Mouse (Mus musculus) liver, adult 2 months (tissue): ENCODE measurements at regions not wholly inside any gene's neighbourhood (a gene's known extent, or its start where the extent isn't known, plus 50 kb on each side); places are given as distances from the start of the nearest gene placed in this dataset.

Experiments
- CTCF ChIP-seq: fragments of 200-500 bp; IDR thresholded peaks from 2 replicates; pipeline ENCODE4 v1.5.1; 2011; ENCODE audit warnings: low read depth, low read length, control low read depth
- POLR2A ChIP-seq: fragments of 200-500 bp; IDR thresholded peaks from 2 replicates; pipeline ENCODE4 v1.6.1; 2011; ENCODE audit warnings: low read length, control low read depth; ENCODE audit not compliant: insufficient read depth; ENCODE audit errors: extremely low read depth

DNA sequence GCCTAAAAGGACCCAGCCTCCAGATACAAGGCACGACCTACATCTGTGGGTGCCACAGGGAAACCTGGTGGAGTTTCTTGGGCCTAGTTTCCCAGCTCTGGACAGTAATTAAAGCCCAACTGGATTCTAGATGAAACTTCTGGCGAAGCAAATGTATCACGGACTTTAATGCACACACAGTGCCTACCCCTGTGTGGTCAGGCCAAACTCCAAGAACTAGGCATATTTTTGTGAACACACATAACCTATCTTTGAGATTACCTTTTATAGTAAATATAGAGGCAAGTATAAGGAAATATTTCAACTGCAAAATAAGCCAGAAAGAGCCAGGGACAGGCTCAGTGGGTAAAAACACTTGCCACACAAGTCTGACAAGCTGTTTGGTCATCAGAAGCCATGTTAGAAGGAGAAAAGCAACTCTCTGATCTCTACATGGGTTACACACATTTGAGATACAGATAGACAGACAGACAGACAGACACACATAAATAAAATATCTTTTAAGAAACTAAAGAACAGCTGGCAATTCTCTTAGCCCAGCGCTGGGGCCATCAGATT lies 63.7 kb upstream of the Cpm start:
- TF ChIP-seq POLR2A (no peak), CTCF (no peak)
